Mouse (Mus musculus): Measurements from ENCODE around the gene Pkd1.
A peak's percentile ranks its signal among the peaks of the same experiment; 100 is the strongest.

The Pkd1 gene

GRCm38 (mm10) chr17:24638214-24638613 lies 88.6 kb downstream of the Pkd1 start:
- no peak for TF ChIP-seq GATA4 (IDR thresholded peaks at IDR 0.05; ENCODE audit: insufficient replicate concordance, low read length)

GRCm38 (mm10) chr17:24638840-24639239 lies 89.2 kb downstream of the Pkd1 start:
- no peak for TF ChIP-seq GATA4 (IDR thresholded peaks at IDR 0.05; ENCODE audit: insufficient replicate concordance, low read length)

- TF ChIP-seq GATA4 (IDR thresholded peaks at IDR 0.05; ENCODE audit: insufficient replicate concordance, low read length): no peak
Measured at GRCm38 (mm10) chr17:24639571-24639988, 89.9 kb downstream of the Pkd1 start.

- no peak for TF ChIP-seq GATA4 (IDR thresholded peaks at IDR 0.05; ENCODE audit: insufficient replicate concordance, low read length)
Measured at GRCm38 (mm10) chr17:24640119-24640518, 90.5 kb downstream of the Pkd1 start.

- TF ChIP-seq GATA4 (IDR thresholded peaks at IDR 0.05; ENCODE audit: insufficient replicate concordance, low read length): no peak
Measured at GRCm38 (mm10) chr17:24640581-24640980, 90.9 kb downstream of the Pkd1 start.

GRCm38 (mm10) chr17:24641944-24642343 lies 92.3 kb downstream of the Pkd1 start:
- no peak for TF ChIP-seq GATA4 (IDR thresholded peaks at IDR 0.05; ENCODE audit: insufficient replicate concordance, low read length)

GRCm38 (mm10) chr17:24642791-24643343 lies 93.2 kb downstream of the Pkd1 start:
- no peak for TF ChIP-seq GATA4 (IDR thresholded peaks at IDR 0.05; ENCODE audit: insufficient replicate concordance, low read length)

GRCm38 (mm10) chr17:24644030-24644715 lies 94.5 kb downstream of the Pkd1 start:
- TF ChIP-seq GATA4 (IDR thresholded peaks at IDR 0.05; ENCODE audit: insufficient replicate concordance, low read length): no peak

- no peak; the same call in 1 of the 2 replicates for TF ChIP-seq GATA4 (IDR thresholded peaks at IDR 0.05; ENCODE audit: insufficient replicate concordance, low read length)
Measured at GRCm38 (mm10) chr17:24644875-24645721, 95.5 kb downstream of the Pkd1 start.

GRCm38 (mm10) chr17:24645916-24646315 lies 96.3 kb downstream of the Pkd1 start:
- TF ChIP-seq GATA4 (IDR thresholded peaks at IDR 0.05; ENCODE audit: insufficient replicate concordance, low read length): peak; percentile 51; the same call in 1 of the 2 replicates
